Mouse (Mus musculus) hindbrain, embryonic 16.5 days (tissue): Measurements from ENCODE around the gene Ccdc163. TPM values are rescaled to one million over a fixed set of nuclear protein-coding genes. Genes with fewer than 3 reads are reported as not detected.

Experiments used
- ATAC-seq: fragments of 200-750 bp; cut with Nextera tagmentation; 2 replicates; pipeline ENCODE4 v1.8.0; 2017; ENCODE audit warnings: moderate TSS enrichment, moderate library complexity
- H3K27ac ChIP-seq: fragments of 300-500 bp; sonication (generic); 2 replicates; pipeline ENCODE4 v1.5.1; 2014; ENCODE audit warnings: low read depth, mild to moderate bottlenecking, control low read depth, low read length, moderate library complexity
- H3K27me3 ChIP-seq: fragments of 300-500 bp; sonication (generic); replicated peaks from 2 replicates; pipeline ENCODE4 v1.6.1; 2014; ENCODE audit warnings: low read length; ENCODE audit not compliant: control insufficient read depth, insufficient read depth
- H3K36me3 ChIP-seq: fragments of 300-500 bp; sonication (generic); 2 replicates; pipeline ENCODE4 v1.6.1; 2014; ENCODE audit warnings: mild to moderate bottlenecking, low read length, moderate library complexity, mixed read lengths; ENCODE audit not compliant: control insufficient read depth, insufficient read depth
- H3K4me1 ChIP-seq: fragments of 300-500 bp; sonication (generic); 2 replicates; pipeline ENCODE4 v1.6.1; 2014; ENCODE audit warnings: low read depth, low read length; ENCODE audit not compliant: control insufficient read depth, insufficient read depth
- H3K4me2 ChIP-seq: fragments of 300-500 bp; sonication (generic); 2 replicates; pipeline ENCODE4 v1.6.1; 2014; ENCODE audit warnings: mild to moderate bottlenecking, low read length, control low read depth, moderate library complexity
- H3K4me3 ChIP-seq: fragments of 300-500 bp; sonication (generic); 2 replicates; pipeline ENCODE4 v1.5.1; 2014; ENCODE audit warnings: mild to moderate bottlenecking, low read length, control low read depth, moderate library complexity
- H3K9ac ChIP-seq: fragments of 300-500 bp; sonication (generic); 2 replicates; pipeline ENCODE4 v1.6.1; 2014; ENCODE audit warnings: low read depth, mild to moderate bottlenecking, control low read depth, low read length, moderate library complexity
- H3K9me3 ChIP-seq: fragments of 300-500 bp; sonication (generic); 2 replicates; pipeline ENCODE4 v1.6.1; 2014; ENCODE audit warnings: mild to moderate bottlenecking, low read length, moderate library complexity; ENCODE audit not compliant: control insufficient read depth
- WGBS: fragments of 180-500 bp; shearing (Covaris S2); extraction: QIAGEN DNeasy Blood & Tissue Kit; methylation state at CpG from one replicate; pipeline ENCODE4 v1.1.7; 2014; 5-methylcytosine and 5-hydroxymethylcytosine counted together
- polyA plus RNA-seq: library from polyadenylated mRNA; unstranded; fragments of >200 nt; fragmentation: Nextera tagmentation; extraction: Ambion mirVana; gene quantifications from 2 replicates; pipeline ENCODE4 v1.2.1, GENCODE M21; 2015

Ccdc163 gene
- polyA plus RNA-seq, 1 experiment from 2014 or later, result 8.0 TPM

GRCm38 (mm10) chr4:116712536-116712935, 4.2 kb downstream of the Ccdc163 start:
- ATAC-seq, result no peak
- Histone ChIP-seq H3K4me2 (no peak overlapping the region), H3K4me3 (no peak overlapping the region), H3K4me1 (peaks cover 10% of the 10 kb centered on the region), H3K27ac (no peak overlapping the region), H3K36me3 (no peaks in the 10 kb centered on the region; the same call in 1 of the 2 replicates), H3K9ac (no peak overlapping the region), H3K27me3 (no peaks in the 10 kb centered on the region), H3K9me3 (no peaks in the 10 kb centered on the region)
- 94% methylated on average over 1 of the region's 1 CpGs for WGBS

- H3K9me3 ChIP-seq, result no peaks in the 10 kb centered on the region
- H3K9ac ChIP-seq, result no peak overlapping the region
- no peaks in the 10 kb centered on the region for H3K27me3 ChIP-seq
- H3K4me3 ChIP-seq, result no peak overlapping the region
- peak; percentile 38; the same call in 1 of the 2 replicates for ATAC-seq
- WGBS, result 13% methylated on average over 3 of the region's 3 CpGs
- no peak overlapping the region for H3K27ac ChIP-seq
- H3K4me2 ChIP-seq, result no peak overlapping the region
- H3K36me3 ChIP-seq, result no peaks in the 10 kb centered on the region; the same call in 1 of the 2 replicates
- H3K4me1 ChIP-seq, result peaks cover 3% of the 10 kb centered on the region; the same call in 1 of the 2 replicates
Observed at GRCm38 (mm10) chr4:116719396-116719795, 11.1 kb downstream of the Ccdc163 start.

GRCm38 (mm10) chr4:116720343-116721097, 12.2 kb downstream of the Ccdc163 start, which contains the start of gene Tesk2:
TSS of gene Tesk2 (plus strand) at chr4:116720948.
- peak; percentile 99 for ATAC-seq
- peak within 1 kb of the TSS; percentile 59 for H3K4me3 ChIP-seq
- under 1% methylated on average over 32 of the region's 34 CpGs for WGBS

GRCm38 (mm10) chr4:116721098-116721628, 12.9 kb downstream of the Ccdc163 start:
- under 1% methylated on average over 29 of the region's 29 CpGs for WGBS
- no peak for ATAC-seq
- Histone ChIP-seq H3K4me2 (peak overlapping the region; percentile 92), H3K4me1 (peaks cover 3% of the 10 kb centered on the region; the same call in 1 of the 2 replicates), H3K27ac (peak overlapping the region; percentile 37), H3K9me3 (no peaks in the 10 kb centered on the region), H3K27me3 (no peaks in the 10 kb centered on the region), H3K36me3 (no peaks in the 10 kb centered on the region), H3K4me3 (peak overlapping the region; percentile 59), H3K9ac (peak overlapping the region; percentile 70)

More at GRCm38 (mm10) chr4:116720343-116721097, 12.2 kb downstream of the Ccdc163 start, which contains the start of gene Tesk2:
- Histone ChIP-seq H3K9ac (peak within 1 kb of the TSS; percentile 70), H3K9me3 (no peaks in the 10 kb centered on the region), H3K27me3 (no peaks in the 10 kb centered on the region), H3K27ac (peak within 1 kb of the TSS; percentile 37), H3K36me3 (no peaks in the 10 kb centered on the region), H3K4me2 (peak within 1 kb of the TSS; percentile 92), H3K4me1 (peaks cover 3% of the 10 kb centered on the region; the same call in 1 of the 2 replicates)

GRCm38 (mm10) chr4:116722230-116722629, 13.9 kb downstream of the Ccdc163 start:
- Histone ChIP-seq H3K9ac (no peak overlapping the region), H3K9me3 (no peaks in the 10 kb centered on the region), H3K27me3 (no peaks in the 10 kb centered on the region), H3K4me3 (no peak overlapping the region), H3K4me1 (peaks cover 3% of the 10 kb centered on the region; the same call in 1 of the 2 replicates), H3K27ac (no peak overlapping the region), H3K4me2 (no peak overlapping the region), H3K36me3 (no peaks in the 10 kb centered on the region)
- 48% methylated on average over 7 of the region's 7 CpGs for WGBS
- ATAC-seq, result no peak

GRCm38 (mm10) chr4:116725444-116725843, 17.1 kb downstream of the Ccdc163 start:
- H3K27me3 ChIP-seq, result no peaks in the 10 kb centered on the region
- WGBS, result 82% methylated on average over 5 of the region's 5 CpGs
- no peaks in the 10 kb centered on the region for H3K36me3 ChIP-seq
- H3K4me3 ChIP-seq, result no peak overlapping the region
- no peak overlapping the region for H3K27ac ChIP-seq
- peaks cover 3% of the 10 kb centered on the region; the same call in 1 of the 2 replicates for H3K4me1 ChIP-seq
- H3K4me2 ChIP-seq, result no peak overlapping the region
- ATAC-seq, result no peak
- H3K9me3 ChIP-seq, result no peaks in the 10 kb centered on the region
- H3K9ac ChIP-seq, result no peak overlapping the region

- WGBS, result 89% methylated on average over 3 of the region's 3 CpGs
- H3K36me3 ChIP-seq, result no peaks in the 10 kb centered on the region
- H3K27ac ChIP-seq, result no peak overlapping the region
- H3K4me1 ChIP-seq, result no peaks in the 10 kb centered on the region
- H3K4me2 ChIP-seq, result no peak overlapping the region
- no peak overlapping the region for H3K9ac ChIP-seq
- no peaks in the 10 kb centered on the region for H3K27me3 ChIP-seq
- H3K4me3 ChIP-seq, result no peak overlapping the region
- no peak for ATAC-seq
- H3K9me3 ChIP-seq, result no peaks in the 10 kb centered on the region
Observed at GRCm38 (mm10) chr4:116727401-116727800, 19.1 kb downstream of the Ccdc163 start.

- ATAC-seq, result no peak
- no peak overlapping the region for H3K4me2 ChIP-seq
- WGBS, result 98% methylated on average over 3 of the region's 3 CpGs
- no peak overlapping the region for H3K27ac ChIP-seq
- no peak overlapping the region for H3K9ac ChIP-seq
- no peaks in the 10 kb centered on the region for H3K4me1 ChIP-seq
- no peak overlapping the region for H3K4me3 ChIP-seq
- no peaks in the 10 kb centered on the region for H3K9me3 ChIP-seq
- no peaks in the 10 kb centered on the region for H3K27me3 ChIP-seq
- no peaks in the 10 kb centered on the region for H3K36me3 ChIP-seq
Observed at GRCm38 (mm10) chr4:116729532-116729931, 21.2 kb downstream of the Ccdc163 start.

GRCm38 (mm10) chr4:116731077-116731476, 22.8 kb downstream of the Ccdc163 start:
- ATAC-seq, result no peak
- no peaks in the 10 kb centered on the region for H3K27me3 ChIP-seq
- H3K4me3 ChIP-seq, result no peak overlapping the region
- H3K4me2 ChIP-seq, result no peak overlapping the region
- no peak overlapping the region for H3K27ac ChIP-seq
- H3K9me3 ChIP-seq, result no peaks in the 10 kb centered on the region
- no peaks in the 10 kb centered on the region for H3K36me3 ChIP-seq
- H3K4me1 ChIP-seq, result no peaks in the 10 kb centered on the region
- WGBS, result 93% methylated on average over 9 of the region's 9 CpGs
- H3K9ac ChIP-seq, result no peak overlapping the region
